Mouse (Mus musculus): Measurements from ENCODE around the gene 2310033P09Rik.

GRCm38 (mm10) chr11:59226787-59227603, 18.9 kb downstream of the 2310033P09Rik start:
- TF ChIP-seq GATA1 (IDR thresholded peaks at IDR 0.05; ENCODE audit: low read length) (no peak), TAL1 (IDR thresholded peaks at IDR 0.05; ENCODE audit: low read length) (no peak)

All from erythroblast, embryonic 14.5 days (primary cell).